Mouse (Mus musculus): ENCODE measurements at regions not wholly inside any gene's neighbourhood (a gene's known extent, or its start where the extent isn't known, plus 50 kb on each side); places are given as distances from the start of the nearest gene placed in this dataset.

- H3K27ac ChIP-seq: no peak overlapping the region
- no peaks in the 10 kb centered on the region for H3K36me3 ChIP-seq (ENCODE audit: insufficient read depth, low read length)
- ATAC-seq: no peak
- no peaks in the 10 kb centered on the region for H3K4me1 ChIP-seq (ENCODE audit: insufficient read depth, low read length)
- WGBS: 61% methylated on average over 9 of the region's 9 CpGs
- no peak for TF ChIP-seq CTCF (IDR thresholded peaks at IDR 0.05; ENCODE audit: low read depth)
- H3K9ac ChIP-seq (replicated peaks; ENCODE audit: low read length): no peak overlapping the region
- DNase-seq (ENCODE audit: low spot score): peak; percentile 52
- H3K27me3 ChIP-seq (ENCODE audit: insufficient read depth, low read length): no peaks in the 10 kb centered on the region
- H3K9me3 ChIP-seq (ENCODE audit: low read length): no peaks in the 10 kb centered on the region
- no peak overlapping the region for H3K4me3 ChIP-seq (ENCODE audit: low read length)
- H3K4me2 ChIP-seq (ENCODE audit: low read depth, low read length): no peak overlapping the region
Measured at GRCm38 (mm10) chr13:59235836-59236235, 349.2 kb downstream of the Agtpbp1 start.

DNA sequence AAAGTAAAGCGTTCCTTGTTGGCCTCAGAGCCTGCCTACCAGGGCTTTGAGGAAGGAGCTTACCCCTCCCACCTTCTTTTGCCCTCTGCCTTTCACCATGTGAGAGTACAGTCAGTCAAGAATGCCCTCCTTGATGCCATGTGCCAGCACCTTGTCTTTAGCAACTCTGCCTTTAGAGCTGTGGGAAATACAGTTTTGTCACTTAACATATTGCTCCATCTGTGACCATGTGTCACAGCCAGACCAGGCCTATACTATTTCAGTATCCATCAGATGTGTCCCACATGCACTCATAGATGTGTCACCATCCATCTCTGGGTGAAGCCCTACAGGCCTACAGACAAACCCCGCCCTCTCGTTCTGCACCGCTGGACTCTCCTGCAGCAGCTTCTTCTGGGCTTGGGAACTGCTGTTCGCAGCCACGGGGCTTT is 355.9 kb downstream of the Agtpbp1 start:
- Histone ChIP-seq H3K9me3 (ENCODE audit: low read length) (no peaks in the 10 kb centered on the region), H3K27ac (no peak overlapping the region), H3K4me1 (ENCODE audit: insufficient read depth, low read length) (no peaks in the 10 kb centered on the region), H3K4me3 (ENCODE audit: low read length) (no peak overlapping the region), H3K36me3 (ENCODE audit: insufficient read depth, low read length) (no peaks in the 10 kb centered on the region), H3K4me2 (ENCODE audit: low read depth, low read length) (no peak overlapping the region), H3K27me3 (ENCODE audit: insufficient read depth, low read length) (no peaks in the 10 kb centered on the region), H3K9ac (replicated peaks; ENCODE audit: low read length) (no peak overlapping the region)
- no peak for TF ChIP-seq CTCF (IDR thresholded peaks at IDR 0.05; ENCODE audit: low read depth)
- DNase-seq (ENCODE audit: low spot score) (no peak), ATAC-seq (no peak)
- WGBS: 82% methylated on average over 6 of the region's 6 CpGs

DNA sequence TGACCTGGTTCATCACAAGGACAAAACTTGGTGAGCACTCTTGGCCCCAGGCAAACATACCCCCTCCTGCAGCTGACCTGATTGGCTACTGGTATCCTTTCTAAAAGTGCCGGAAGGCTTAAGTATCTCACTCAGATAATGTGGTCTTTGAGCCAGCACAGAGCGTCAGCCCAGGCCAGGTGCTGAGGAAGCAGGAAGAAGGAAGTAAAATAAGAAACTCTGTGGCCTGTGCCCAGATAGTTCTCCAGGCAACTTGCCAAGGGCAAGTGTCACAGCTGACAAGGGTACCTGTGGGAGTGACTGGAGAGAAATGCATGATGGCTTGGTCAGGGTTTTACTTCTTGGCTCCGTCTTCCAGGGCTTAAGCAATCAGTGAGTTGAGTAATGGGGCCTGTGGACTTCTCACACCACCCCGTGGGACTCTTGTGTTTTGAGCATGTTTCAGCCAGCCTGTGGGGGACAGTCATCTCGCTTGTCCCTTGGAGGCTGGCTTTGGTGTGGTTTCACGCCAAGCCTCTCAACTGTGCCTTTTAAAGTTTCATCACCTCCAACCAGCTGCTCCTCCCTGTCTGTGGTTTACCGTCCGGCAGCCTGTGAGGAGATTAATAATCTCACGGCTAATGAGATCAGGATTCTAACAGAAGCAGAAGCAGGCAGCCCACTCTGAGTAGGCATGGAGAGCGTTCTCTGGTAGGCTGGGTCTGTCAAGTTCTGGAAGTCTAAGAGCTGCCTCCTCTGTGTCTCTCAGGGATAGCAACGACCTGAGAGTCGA is 356.8 kb downstream of the Agtpbp1 start:
- Histone ChIP-seq H3K4me2 (ENCODE audit: low read depth, low read length) (no peak overlapping the region), H3K9me3 (ENCODE audit: low read length) (no peaks in the 10 kb centered on the region), H3K4me1 (ENCODE audit: insufficient read depth, low read length) (no peaks in the 10 kb centered on the region), H3K27me3 (ENCODE audit: insufficient read depth, low read length) (no peaks in the 10 kb centered on the region), H3K27ac (no peak overlapping the region), H3K36me3 (ENCODE audit: insufficient read depth, low read length) (no peaks in the 10 kb centered on the region), H3K9ac (replicated peaks; ENCODE audit: low read length) (no peak overlapping the region), H3K4me3 (ENCODE audit: low read length) (no peak overlapping the region)
- no peak for TF ChIP-seq CTCF (IDR thresholded peaks at IDR 0.05; ENCODE audit: low read depth)
- ATAC-seq: no peak
- peak; percentile 18 for DNase-seq (ENCODE audit: low spot score)
- 55% methylated on average over 12 of the region's 12 CpGs for WGBS

DNA sequence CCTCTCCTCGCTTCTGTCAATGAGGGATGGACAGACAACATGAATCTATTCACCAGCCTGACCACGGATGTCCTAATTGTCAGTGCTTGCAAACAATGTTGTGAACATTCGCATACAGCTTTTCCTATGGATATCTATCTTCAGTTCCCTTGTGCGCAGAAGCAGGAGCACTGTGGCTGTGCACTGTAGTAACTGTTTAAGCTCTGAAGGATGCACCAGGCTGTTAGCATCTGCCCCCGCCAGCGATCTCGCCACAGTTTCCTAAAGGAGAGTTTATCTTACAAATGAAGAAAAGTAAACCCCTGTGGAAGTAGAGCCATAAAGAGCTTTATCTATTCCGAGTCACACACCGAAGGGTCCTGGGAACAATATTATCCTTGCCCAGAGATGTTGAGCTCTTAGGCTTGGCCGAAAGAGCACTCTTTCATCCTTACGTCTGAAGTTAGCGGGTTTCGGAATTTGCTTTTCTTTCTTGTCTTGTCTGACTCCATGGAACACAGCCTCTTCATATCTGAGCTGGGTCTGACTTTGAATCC is 357.4 kb downstream of the Agtpbp1 start:
- no peak for DNase-seq (ENCODE audit: low spot score)
- 87% methylated on average over 13 of the region's 13 CpGs for WGBS

DNA sequence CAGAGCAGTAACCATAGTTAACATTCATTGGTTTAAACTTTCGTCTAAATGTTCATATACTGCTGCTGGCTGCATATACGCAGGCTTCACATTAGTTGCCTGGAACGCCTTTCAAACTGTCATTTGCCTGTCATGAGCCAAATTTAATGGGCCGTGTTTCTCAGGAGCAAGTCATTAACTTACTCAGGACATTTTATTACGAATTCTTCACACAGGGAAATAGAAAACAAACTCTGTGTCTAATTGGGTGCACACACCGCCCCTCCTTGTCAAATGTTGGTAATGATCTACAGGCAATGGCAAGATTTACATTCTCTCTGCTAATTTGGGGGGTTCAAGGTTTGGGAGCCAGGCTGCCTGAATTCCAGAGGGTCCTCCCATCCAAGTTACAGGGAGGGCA is 364.4 kb downstream of the Agtpbp1 start:
- H3K9me3 ChIP-seq (ENCODE audit: low read length): no peaks in the 10 kb centered on the region
- H3K4me3 ChIP-seq (ENCODE audit: low read length): no peak overlapping the region
- H3K9ac ChIP-seq (replicated peaks; ENCODE audit: low read length): no peak overlapping the region
- no peaks in the 10 kb centered on the region for H3K27me3 ChIP-seq (ENCODE audit: insufficient read depth, low read length)
- no peak overlapping the region for H3K27ac ChIP-seq
- H3K4me2 ChIP-seq (ENCODE audit: low read depth, low read length): no peak overlapping the region
- ATAC-seq (no peak), DNase-seq (ENCODE audit: low spot score) (no peak)
- WGBS: 56% methylated on average over 6 of the region's 6 CpGs
- TF ChIP-seq CTCF (IDR thresholded peaks at IDR 0.05; ENCODE audit: low read depth): no peak
- no peaks in the 10 kb centered on the region for H3K36me3 ChIP-seq (ENCODE audit: insufficient read depth, low read length)
- 0 out of 2 replicates have a peak, but pooled peaks cover 4% of the 10 kb centered on the region for H3K4me1 ChIP-seq (ENCODE audit: insufficient read depth, low read length)

More for the DNA sequence above, 357.4 kb downstream of the Agtpbp1 start:
- Histone ChIP-seq H3K9me3 (ENCODE audit: low read length) (no peaks in the 10 kb centered on the region), H3K4me3 (ENCODE audit: low read length) (no peak overlapping the region), H3K9ac (replicated peaks; ENCODE audit: low read length) (no peak overlapping the region), H3K4me1 (ENCODE audit: insufficient read depth, low read length) (no peaks in the 10 kb centered on the region), H3K4me2 (ENCODE audit: low read depth, low read length) (no peak overlapping the region), H3K36me3 (ENCODE audit: insufficient read depth, low read length) (no peaks in the 10 kb centered on the region), H3K27ac (no peak overlapping the region), H3K27me3 (ENCODE audit: insufficient read depth, low read length) (no peaks in the 10 kb centered on the region)
- TF ChIP-seq CTCF (IDR thresholded peaks at IDR 0.05; ENCODE audit: low read depth): no peak
- no peak for ATAC-seq

DNA sequence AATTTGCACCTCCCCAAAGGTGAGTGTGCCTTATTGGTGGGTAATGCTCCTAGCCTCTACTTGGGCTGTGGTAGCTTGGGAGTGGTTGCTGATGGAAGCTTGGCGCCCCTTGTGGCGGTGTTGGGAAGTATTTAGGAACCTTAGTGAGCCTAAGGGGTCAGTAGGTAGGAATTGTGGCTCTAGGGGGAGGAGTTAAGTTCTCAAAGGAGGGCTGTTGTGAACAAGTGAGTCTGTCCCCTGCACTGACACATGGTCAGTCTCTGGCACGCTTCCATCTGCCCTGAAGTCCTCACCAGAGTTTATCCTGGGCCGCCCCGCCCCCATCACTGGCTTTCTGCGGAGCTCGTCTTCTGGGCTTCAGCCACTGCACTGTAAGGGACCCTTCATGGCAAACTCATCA is 364.9 kb downstream of the Agtpbp1 start:
- Histone ChIP-seq H3K9ac (replicated peaks; ENCODE audit: low read length) (no peak overlapping the region), H3K27me3 (ENCODE audit: insufficient read depth, low read length) (no peaks in the 10 kb centered on the region), H3K4me3 (ENCODE audit: low read length) (no peak overlapping the region), H3K4me1 (ENCODE audit: insufficient read depth, low read length) (0 out of 2 replicates have a peak, but pooled peaks cover 4% of the 10 kb centered on the region), H3K4me2 (ENCODE audit: low read depth, low read length) (no peak overlapping the region), H3K36me3 (ENCODE audit: insufficient read depth, low read length) (no peaks in the 10 kb centered on the region), H3K27ac (no peak overlapping the region), H3K9me3 (ENCODE audit: low read length) (no peaks in the 10 kb centered on the region)
- TF ChIP-seq CTCF (IDR thresholded peaks at IDR 0.05; ENCODE audit: low read depth): peak; percentile 69
- 25% methylated on average over 7 of the region's 7 CpGs for WGBS
- DNase-seq (ENCODE audit: low spot score): no peak
- ATAC-seq: peak; percentile 53; the same call in 1 of the 2 replicates
